Mouse (Mus musculus): ENCODE data around the gene Izumo4. TPM values are rescaled to one million over a fixed set of nuclear protein-coding genes. Genes with fewer than 3 reads are reported as not detected.

The Izumo4 gene
- polyA plus RNA-seq, 1 experiment from 2014 or later, result 28.0 TPM

DNA sequence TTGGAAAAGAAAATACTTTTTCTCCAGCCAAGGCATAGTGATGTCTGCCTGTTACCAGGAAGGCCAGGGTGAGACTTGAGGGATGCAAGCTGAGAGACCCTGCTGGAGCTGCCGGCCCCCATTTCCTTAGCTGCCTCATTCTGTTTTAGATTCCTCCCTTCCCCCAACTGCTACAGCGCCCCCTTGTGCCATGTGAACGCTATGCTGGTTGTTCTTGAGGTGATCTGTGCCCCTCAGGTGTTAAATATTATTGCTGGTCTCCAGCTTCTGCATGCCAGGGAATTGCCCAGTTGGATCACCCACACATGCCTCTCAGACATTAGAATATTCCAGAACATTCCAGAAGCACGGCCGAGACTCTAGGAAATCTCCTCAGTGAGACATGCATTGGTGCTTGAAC is 40.8 kb upstream of the Izumo4 start:
- 41% methylated on average over 5 of the region's 5 CpGs for WGBS
- Histone ChIP-seq H3K36me3 (peaks cover 3% of the 10 kb centered on the region; the same call in 1 of the 2 replicates), H3K9ac (no peak overlapping the region), H3K27me3 (no peaks in the 10 kb centered on the region), H3K4me3 (replicated peaks) (no peak overlapping the region), H3K9me3 (replicated peaks) (no peaks in the 10 kb centered on the region), H3K4me2 (replicated peaks) (no peak overlapping the region), H3K4me1 (peaks cover 50% of the 10 kb centered on the region), H3K27ac (replicated peaks) (no peak overlapping the region)
- ATAC-seq (ENCODE audit: insufficient number of reproducible peaks, low FRiP score, low TSS enrichment, low read depth), result no peak

DNA sequence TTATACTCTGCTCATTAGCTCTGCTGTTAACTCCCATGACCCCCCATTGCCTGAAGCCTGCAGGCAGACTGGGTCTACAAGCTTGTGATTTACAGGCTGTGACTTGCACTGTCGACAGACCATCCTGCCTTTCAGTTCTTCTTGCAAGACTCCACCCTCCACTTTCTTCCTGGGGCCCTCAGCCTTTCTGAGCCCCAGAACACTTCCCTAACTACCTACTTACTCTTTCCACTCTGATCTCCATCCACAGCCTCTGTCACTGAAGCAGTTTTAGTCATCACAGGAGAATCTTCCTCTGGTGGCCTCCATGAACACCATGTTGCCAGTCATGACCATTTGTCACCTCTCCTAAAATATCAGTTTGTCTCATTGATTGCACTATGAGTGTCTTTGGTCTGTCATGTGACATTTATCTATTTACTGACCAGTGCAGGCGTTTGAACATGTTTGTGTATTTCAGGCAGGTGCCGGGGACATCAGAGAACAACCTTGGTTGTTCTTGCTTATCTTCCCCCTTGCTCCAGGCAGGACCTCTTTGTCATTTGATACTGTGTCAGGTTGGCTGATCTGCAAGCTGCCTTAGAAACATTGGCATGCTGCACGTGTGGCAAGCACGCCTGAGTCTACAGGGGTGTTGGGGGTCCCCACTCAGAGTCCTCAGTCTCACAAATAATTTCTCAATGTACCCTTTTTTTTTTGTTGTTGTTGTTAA is 38.3 kb upstream of the Izumo4 start:
- no peak for ATAC-seq (ENCODE audit: insufficient number of reproducible peaks, low FRiP score, low TSS enrichment, low read depth)
- H3K27ac ChIP-seq (replicated peaks), result peak overlapping the region; percentile 88
- H3K4me3 ChIP-seq (replicated peaks), result no peak overlapping the region
- no peaks in the 10 kb centered on the region for H3K9me3 ChIP-seq (replicated peaks)
- H3K27me3 ChIP-seq, result no peaks in the 10 kb centered on the region
- H3K36me3 ChIP-seq, result peaks cover 28% of the 10 kb centered on the region
- H3K9ac ChIP-seq, result no peak overlapping the region
- WGBS, result 40% methylated on average over 5 of the region's 5 CpGs
- no peak overlapping the region for H3K4me2 ChIP-seq (replicated peaks)
- peaks cover 56% of the 10 kb centered on the region for H3K4me1 ChIP-seq

DNA sequence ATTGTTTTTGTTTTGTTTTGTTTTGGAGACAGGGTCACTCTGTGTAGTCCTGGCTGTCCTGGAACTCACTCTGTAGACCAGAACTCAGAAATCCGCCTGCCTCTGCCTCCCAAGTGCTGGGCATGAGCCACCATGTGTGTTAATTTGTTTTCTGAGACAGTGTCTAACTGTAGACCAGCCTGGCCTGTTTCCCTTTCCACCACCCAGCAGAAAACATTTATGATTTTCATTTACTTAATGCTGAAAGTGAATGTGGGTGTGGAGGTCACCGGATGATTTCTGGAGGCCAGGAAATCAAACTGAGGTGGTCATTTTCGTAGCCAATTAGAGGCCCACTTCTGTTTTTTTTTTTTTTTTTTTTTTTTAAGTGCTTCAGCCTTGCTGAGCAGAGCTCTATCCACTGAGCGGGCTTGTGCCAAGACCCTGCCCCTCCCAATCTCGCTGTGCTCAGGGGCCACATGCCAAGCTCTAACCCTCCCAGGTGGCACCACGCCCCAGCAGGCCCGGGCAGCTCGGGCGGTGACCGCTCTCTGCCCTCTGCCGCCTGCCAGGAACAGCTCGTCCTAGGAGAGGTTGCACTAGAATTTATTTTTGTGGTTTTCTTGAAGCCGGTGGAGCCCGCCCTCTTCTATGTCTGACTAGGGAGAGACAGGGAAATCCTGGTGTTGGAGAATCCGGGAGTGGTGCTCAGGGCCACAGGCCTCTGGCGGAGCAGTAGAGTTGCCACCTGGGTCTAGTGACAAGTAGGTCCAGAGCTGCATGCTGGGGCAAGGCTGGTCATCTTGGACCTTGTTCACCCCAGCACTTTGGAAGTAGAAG is 37.6 kb upstream of the Izumo4 start:
- H3K9ac ChIP-seq, result no peak overlapping the region
- H3K4me1 ChIP-seq, result peaks cover 56% of the 10 kb centered on the region
- peak; percentile 75 for ATAC-seq (ENCODE audit: insufficient number of reproducible peaks, low FRiP score, low TSS enrichment, low read depth)
- peaks cover 36% of the 10 kb centered on the region for H3K36me3 ChIP-seq
- peak overlapping the region; percentile 88 for H3K27ac ChIP-seq (replicated peaks)
- no peaks in the 10 kb centered on the region for H3K27me3 ChIP-seq
- H3K4me3 ChIP-seq (replicated peaks), result peak overlapping the region; percentile 21
- peak overlapping the region; percentile 42 for H3K4me2 ChIP-seq (replicated peaks)
- no peaks in the 10 kb centered on the region for H3K9me3 ChIP-seq (replicated peaks)
- WGBS, result 14% methylated on average over 16 of the region's 16 CpGs

DNA sequence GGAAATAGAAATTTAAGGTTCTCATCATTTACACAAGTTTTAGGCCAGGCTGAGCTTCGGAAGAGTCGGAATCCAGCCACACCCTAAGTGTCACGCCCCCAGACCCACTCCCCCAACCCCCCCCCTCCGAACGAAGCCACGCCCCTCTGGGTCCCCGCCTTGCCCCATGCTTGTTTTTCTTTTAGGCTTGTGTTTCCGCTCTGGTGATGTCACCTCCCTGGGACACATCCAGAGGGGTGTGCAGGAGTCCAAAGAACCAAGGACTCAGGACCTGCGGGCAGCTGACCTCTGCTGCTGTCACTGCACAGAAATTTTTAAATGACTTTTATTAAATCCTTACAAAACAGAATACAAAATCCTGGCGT is 37.0 kb upstream of the Izumo4 start:
- Histone ChIP-seq H3K9me3 (replicated peaks) (no peaks in the 10 kb centered on the region), H3K9ac (no peak overlapping the region), H3K4me1 (peaks cover 61% of the 10 kb centered on the region), H3K36me3 (peaks cover 42% of the 10 kb centered on the region), H3K27ac (replicated peaks) (peak overlapping the region; percentile 88), H3K27me3 (no peaks in the 10 kb centered on the region), H3K4me2 (replicated peaks) (peak overlapping the region; percentile 42), H3K4me3 (replicated peaks) (peak overlapping the region; percentile 21)
- ATAC-seq (ENCODE audit: insufficient number of reproducible peaks, low FRiP score, low TSS enrichment, low read depth), result peak; percentile 30
- WGBS, result 8% methylated on average over 10 of the region's 10 CpGs

DNA sequence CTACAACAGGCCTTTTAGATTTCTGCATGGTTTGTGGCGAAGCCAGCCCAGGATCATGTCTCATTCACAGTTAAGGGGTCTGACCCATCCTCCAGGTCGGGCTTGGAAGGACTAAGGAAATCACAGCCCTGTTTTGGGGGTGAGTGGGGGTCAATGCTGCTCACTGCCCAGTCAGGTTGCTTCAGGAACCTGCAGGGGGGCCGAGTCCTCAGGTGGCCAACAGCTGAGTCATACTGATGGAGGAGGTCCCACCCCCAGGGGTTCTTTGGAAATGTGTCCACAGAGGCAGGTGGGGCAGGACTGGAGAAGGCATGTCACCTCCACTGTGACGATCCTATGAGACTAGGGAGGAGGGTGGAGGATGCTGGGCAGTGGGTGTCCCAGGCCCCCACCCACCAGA is 36.5 kb upstream of the Izumo4 start:
- WGBS, result 49% methylated on average over 4 of the region's 4 CpGs
- Histone ChIP-seq H3K27me3 (no peaks in the 10 kb centered on the region), H3K36me3 (peaks cover 46% of the 10 kb centered on the region), H3K9me3 (replicated peaks) (no peaks in the 10 kb centered on the region), H3K4me1 (peaks cover 65% of the 10 kb centered on the region), H3K9ac (no peak overlapping the region), H3K4me3 (replicated peaks) (no peak overlapping the region), H3K4me2 (replicated peaks) (peak overlapping the region; percentile 42; the same call in 1 of the 2 replicates), H3K27ac (replicated peaks) (peak overlapping the region; percentile 88)
- ATAC-seq (ENCODE audit: insufficient number of reproducible peaks, low FRiP score, low TSS enrichment, low read depth), result no peak

DNA sequence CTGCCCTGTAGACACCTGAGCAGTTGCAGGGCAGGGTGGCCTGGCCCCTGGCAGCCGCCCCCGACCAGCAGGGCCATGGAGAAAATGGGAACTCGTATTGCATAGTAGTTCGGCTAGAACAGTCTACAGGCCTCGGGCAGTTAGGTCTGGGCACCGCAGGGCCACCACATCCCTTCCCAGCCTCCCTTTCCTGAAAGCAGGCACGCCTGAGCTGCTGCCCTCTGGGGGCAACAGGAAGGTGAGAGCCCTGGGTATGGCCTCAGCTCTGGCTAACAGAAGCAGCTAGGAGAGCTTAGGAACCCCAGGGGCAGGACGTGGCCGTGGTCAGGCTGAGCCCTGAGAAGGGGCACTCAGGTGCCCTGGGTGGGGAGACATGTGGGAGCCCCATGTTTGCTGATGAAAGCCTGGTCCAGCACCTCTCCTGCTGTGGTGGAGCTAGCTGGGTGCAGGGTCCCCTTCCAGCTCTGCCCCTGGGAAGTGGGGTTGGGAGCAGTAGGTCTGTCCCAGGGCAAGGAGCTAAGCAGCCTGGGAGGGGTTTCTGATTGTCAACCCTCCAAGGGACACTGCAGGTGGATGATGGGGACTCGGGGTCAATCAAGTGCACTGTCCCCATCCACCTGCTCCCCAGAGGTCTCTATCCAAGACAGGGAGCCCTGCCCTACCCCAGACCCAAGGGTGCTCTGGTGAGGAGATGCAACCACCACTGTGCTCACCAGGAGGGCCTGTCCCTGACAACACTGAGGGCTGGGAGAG is 35.8 kb upstream of the Izumo4 start:
- peaks cover 70% of the 10 kb centered on the region for H3K4me1 ChIP-seq
- peak overlapping the region; percentile 88 for H3K27ac ChIP-seq (replicated peaks)
- no peaks in the 10 kb centered on the region for H3K27me3 ChIP-seq
- peaks cover 52% of the 10 kb centered on the region for H3K36me3 ChIP-seq
- no peak overlapping the region for H3K9ac ChIP-seq
- 71% methylated on average over 10 of the region's 10 CpGs for WGBS
- no peak for ATAC-seq (ENCODE audit: insufficient number of reproducible peaks, low FRiP score, low TSS enrichment, low read depth)
- H3K4me3 ChIP-seq (replicated peaks), result no peak overlapping the region
- no peak overlapping the region for H3K4me2 ChIP-seq (replicated peaks)
- no peaks in the 10 kb centered on the region for H3K9me3 ChIP-seq (replicated peaks)

DNA sequence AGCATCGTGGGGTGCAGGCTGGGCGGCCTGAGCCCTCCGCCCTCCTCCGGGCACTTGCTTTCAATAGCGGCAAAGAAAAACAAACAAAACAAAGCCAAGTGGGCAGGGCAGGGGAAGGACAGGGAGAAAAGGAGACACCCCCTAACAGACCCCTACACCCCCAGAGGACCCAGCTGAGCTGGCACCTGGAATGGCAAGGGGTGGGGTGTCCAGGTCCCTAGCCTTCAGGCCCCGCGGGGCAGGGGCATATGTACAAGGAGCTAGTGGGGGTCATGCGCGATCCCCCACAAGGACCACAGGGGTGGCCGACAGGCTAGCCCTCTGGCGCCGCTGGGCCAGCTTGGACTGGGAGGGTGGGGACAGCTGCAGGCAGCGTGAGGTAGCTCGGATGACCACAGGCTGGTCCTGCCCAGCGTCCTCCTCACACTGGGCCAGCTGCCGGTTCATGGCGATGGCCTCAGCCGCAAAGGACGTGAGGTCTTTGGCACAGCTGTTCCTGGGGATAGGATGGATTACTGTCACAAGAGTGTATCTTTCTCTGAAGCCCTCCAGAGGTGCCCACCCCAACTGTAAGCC is 35.1 kb upstream of the Izumo4 start:
- H3K4me1 ChIP-seq, result peaks cover 76% of the 10 kb centered on the region
- H3K27me3 ChIP-seq, result no peaks in the 10 kb centered on the region
- H3K4me3 ChIP-seq (replicated peaks), result no peak overlapping the region
- H3K9ac ChIP-seq, result no peak overlapping the region
- WGBS, result 75% methylated on average over 19 of the region's 19 CpGs
- H3K36me3 ChIP-seq, result peaks cover 60% of the 10 kb centered on the region
- ATAC-seq (ENCODE audit: insufficient number of reproducible peaks, low FRiP score, low TSS enrichment, low read depth), result no peak
- no peak overlapping the region for H3K4me2 ChIP-seq (replicated peaks)
- H3K9me3 ChIP-seq (replicated peaks), result no peaks in the 10 kb centered on the region
- H3K27ac ChIP-seq (replicated peaks), result peak overlapping the region; percentile 9

DNA sequence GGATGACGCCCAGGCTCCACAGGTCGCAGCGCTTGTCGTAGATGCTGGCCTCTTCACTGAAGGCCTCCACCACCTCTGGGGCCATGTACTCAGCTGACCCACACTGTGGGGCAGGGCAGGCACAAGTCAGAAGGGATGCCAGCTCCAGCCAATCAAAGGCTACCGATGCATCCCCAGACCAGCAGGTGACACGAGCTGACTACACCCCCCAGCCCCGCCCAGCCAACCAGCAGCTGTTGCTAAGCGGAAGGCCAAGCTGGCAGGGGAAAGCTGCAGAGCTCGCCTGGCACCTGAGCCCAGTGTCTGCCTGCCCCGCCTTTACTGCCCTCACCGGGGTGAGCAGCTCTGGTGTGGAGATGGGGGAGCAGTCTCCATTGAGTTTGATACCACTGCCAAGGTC is 33.4 kb upstream of the Izumo4 start:
- ATAC-seq (ENCODE audit: insufficient number of reproducible peaks, low FRiP score, low TSS enrichment, low read depth), result no peak
- H3K27ac ChIP-seq (replicated peaks), result no peak overlapping the region; the same call in 1 of the 2 replicates
- H3K4me3 ChIP-seq (replicated peaks), result no peak overlapping the region
- H3K36me3 ChIP-seq, result peaks cover 64% of the 10 kb centered on the region
- no peaks in the 10 kb centered on the region for H3K27me3 ChIP-seq
- 71% methylated on average over 11 of the region's 11 CpGs for WGBS
- H3K9ac ChIP-seq, result no peak overlapping the region
- H3K4me1 ChIP-seq, result peaks cover 87% of the 10 kb centered on the region
- H3K4me2 ChIP-seq (replicated peaks), result no peak overlapping the region
- H3K9me3 ChIP-seq (replicated peaks), result no peaks in the 10 kb centered on the region

DNA sequence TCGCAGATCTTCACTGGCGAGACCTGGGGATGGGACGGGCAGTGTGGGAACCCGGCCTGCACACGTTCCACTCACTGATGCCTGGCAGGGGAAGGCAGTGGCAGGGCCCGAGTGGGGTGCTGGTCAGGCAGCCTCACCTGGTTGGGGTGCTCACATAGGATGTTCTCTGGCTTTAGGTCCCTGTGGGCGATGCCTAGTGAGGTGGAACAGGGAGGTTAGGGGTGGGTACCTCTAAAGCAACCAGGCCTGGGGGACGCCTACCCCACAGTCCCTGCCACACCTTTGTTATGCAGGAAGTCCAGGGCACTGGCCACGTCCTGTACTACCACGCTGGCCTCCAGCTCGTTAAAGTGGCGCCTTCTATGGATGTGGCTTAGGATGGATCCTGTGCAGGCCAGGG is 33.0 kb upstream of the Izumo4 start:
- no peak overlapping the region for H3K9ac ChIP-seq
- no peak overlapping the region for H3K4me2 ChIP-seq (replicated peaks)
- H3K36me3 ChIP-seq, result peaks cover 64% of the 10 kb centered on the region
- H3K27me3 ChIP-seq, result no peaks in the 10 kb centered on the region
- H3K4me1 ChIP-seq, result peaks cover 87% of the 10 kb centered on the region
- WGBS, result 89% methylated on average over 12 of the region's 12 CpGs
- no peak overlapping the region; the same call in 1 of the 2 replicates for H3K27ac ChIP-seq (replicated peaks)
- H3K4me3 ChIP-seq (replicated peaks), result no peak overlapping the region
- no peaks in the 10 kb centered on the region for H3K9me3 ChIP-seq (replicated peaks)
- no peak for ATAC-seq (ENCODE audit: insufficient number of reproducible peaks, low FRiP score, low TSS enrichment, low read depth)

DNA sequence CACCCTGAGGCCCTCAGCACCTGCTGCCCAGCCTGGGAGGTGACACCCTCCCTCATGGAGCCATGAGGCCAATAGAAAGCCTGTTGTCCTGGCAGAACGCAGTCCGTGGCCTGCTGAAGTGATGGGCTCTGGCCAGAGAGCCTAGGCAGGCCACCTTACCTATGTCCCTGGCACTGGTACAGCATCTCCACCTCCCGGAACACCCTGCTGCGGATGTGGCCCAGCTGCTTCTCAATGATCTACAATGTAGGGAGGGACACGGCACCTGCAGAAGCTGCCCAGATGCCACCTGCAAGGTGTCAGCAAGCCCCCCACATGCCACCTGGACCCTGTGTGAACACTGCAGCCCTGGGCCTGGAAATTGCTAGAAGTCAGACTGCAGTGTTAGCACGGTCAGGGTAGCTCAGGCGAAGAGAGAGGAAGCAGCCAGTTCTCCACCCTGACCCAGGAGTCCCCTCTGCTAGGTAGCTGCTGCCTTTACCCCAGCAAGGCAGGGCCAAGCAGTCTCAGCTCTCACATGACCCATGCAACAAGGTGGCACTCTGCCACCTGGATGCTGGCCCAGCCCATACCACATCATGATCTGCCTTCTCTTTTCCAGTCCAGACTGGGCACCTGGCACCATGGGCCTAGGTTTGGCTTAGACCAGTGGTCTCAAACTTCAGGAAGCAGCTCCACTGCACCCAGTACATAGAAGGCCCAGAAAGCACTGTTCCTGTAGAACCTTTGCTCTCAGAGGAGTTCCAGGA is 32.1 kb upstream of the Izumo4 start:
- Histone ChIP-seq H3K4me1 (peaks cover 87% of the 10 kb centered on the region), H3K36me3 (peaks cover 64% of the 10 kb centered on the region), H3K27me3 (no peaks in the 10 kb centered on the region), H3K27ac (replicated peaks) (0 out of 2 replicates have a peak overlapping the region, but pooled peaks have one; percentile 7), H3K9ac (no peak overlapping the region), H3K4me3 (replicated peaks) (no peak overlapping the region), H3K4me2 (replicated peaks) (no peak overlapping the region), H3K9me3 (replicated peaks) (no peaks in the 10 kb centered on the region)
- ATAC-seq (ENCODE audit: insufficient number of reproducible peaks, low FRiP score, low TSS enrichment, low read depth), result no peak
- WGBS, result 92% methylated on average over 7 of the region's 7 CpGs

Data from embryonic facial prominence, embryonic 15.5 days (tissue).